Mouse (Mus musculus): Measurements from ENCODE around the gene Psmd5. TPM values are rescaled to one million over a fixed set of nuclear protein-coding genes. Genes with fewer than 3 reads are reported as not detected.
A peak's percentile ranks its signal among the peaks of the same experiment; 100 is the strongest.
"Not testable (repeated sequence)": the region's sequence is repeated elsewhere in the genome, so short reads cannot be mapped to it uniquely, and the experiment has no call there.

The Psmd5 gene
- polyA plus RNA-seq, 1 experiment from 2014 or later, result 95.6 TPM

GRCm38 (mm10) chr2:34835669-34836068 is 39.1 kb downstream of the Psmd5 start:
- no peaks in the 10 kb centered on the region for H3K36me3 ChIP-seq
- 84% methylated on average over 3 of the region's 3 CpGs for WGBS
- H3K9ac ChIP-seq, result no peak overlapping the region
- H3K4me2 ChIP-seq, result no peak overlapping the region
- ATAC-seq (ENCODE audit: low FRiP score), result no peak
- H3K4me3 ChIP-seq, result no peak overlapping the region
- H3K9me3 ChIP-seq, result no peaks in the 10 kb centered on the region
- no peaks in the 10 kb centered on the region for H3K27me3 ChIP-seq
- H3K27ac ChIP-seq, result no peak overlapping the region
- H3K4me1 ChIP-seq (replicated peaks), result no peaks in the 10 kb centered on the region

DNA sequence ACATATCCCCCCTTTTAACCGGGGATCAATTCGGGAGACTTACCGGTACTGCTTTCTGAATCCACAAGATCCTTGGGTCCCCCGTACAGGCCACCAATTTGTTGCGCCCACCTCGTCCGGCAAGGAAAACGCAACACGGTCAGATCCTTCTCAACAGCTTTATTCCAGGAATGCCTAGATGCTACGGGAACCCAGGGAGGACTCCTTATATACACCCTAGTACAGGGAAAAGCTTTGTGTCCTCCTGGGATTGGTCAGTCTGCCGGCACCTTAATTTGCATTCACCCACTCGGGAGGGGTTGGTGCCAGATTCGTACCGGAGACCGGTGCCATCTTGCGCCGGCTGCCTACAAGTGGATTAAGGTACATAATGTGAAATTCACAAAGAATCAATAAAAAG is 41.1 kb downstream of the Psmd5 start:
- no peak overlapping the region for H3K9ac ChIP-seq
- H3K27ac ChIP-seq, result no peak overlapping the region
- 0 out of 2 replicates have a peak, but pooled peaks cover 4% of the 10 kb centered on the region for H3K9me3 ChIP-seq
- WGBS, result 85% methylated on average over 17 of the region's 17 CpGs
- H3K4me3 ChIP-seq, result no peak overlapping the region
- no peaks in the 10 kb centered on the region for H3K36me3 ChIP-seq
- no peaks in the 10 kb centered on the region for H3K4me1 ChIP-seq (replicated peaks)
- no peak overlapping the region for H3K4me2 ChIP-seq
- ATAC-seq (ENCODE audit: low FRiP score), result no peak
- no peaks in the 10 kb centered on the region for H3K27me3 ChIP-seq

- not testable (repeated sequence) for H3K9ac ChIP-seq; H3K27me3 ChIP-seq; H3K4me3 ChIP-seq; H3K4me2 ChIP-seq; ATAC-seq (ENCODE audit: low FRiP score); H3K9me3 ChIP-seq; H3K4me1 ChIP-seq (replicated peaks); H3K36me3 ChIP-seq; H3K27ac ChIP-seq
- WGBS, result 69% methylated on average over 11 of the region's 11 CpGs
Observed at GRCm38 (mm10) chr2:34832766-34833457, 41.9 kb downstream of the Psmd5 start, which contains the start of gene Gm34653. Gene Gm34653, plus strand, starts transcription at chr2:34833007.

GRCm38 (mm10) chr2:34830066-34830465 is 44.7 kb downstream of the Psmd5 start:
- H3K4me2 ChIP-seq; H3K36me3 ChIP-seq; H3K4me1 ChIP-seq (replicated peaks); H3K27me3 ChIP-seq; H3K9ac ChIP-seq; H3K27ac ChIP-seq; H3K4me3 ChIP-seq; ATAC-seq (ENCODE audit: low FRiP score); H3K9me3 ChIP-seq: not testable (repeated sequence)
- WGBS, result 93% methylated on average over 17 of the region's 17 CpGs

DNA sequence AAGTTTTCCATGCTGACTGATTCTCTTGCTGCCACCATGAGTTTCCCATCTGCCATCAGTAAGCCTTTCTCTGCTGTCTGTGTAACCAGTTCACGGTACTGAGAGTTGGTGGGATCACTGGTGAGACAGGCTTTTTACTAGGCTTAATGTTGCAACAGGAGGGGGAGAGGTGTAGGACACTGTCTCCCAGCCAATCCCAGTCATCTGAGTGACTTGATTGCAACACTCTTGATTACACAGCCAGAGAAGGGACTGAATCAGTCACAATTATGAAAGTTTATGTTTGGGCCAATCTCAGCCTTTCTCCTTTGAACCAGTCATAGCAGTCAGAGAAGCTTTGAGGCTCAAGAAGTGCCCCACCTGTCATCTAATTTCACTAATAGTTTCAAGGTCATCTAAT is 46.7 kb downstream of the Psmd5 start:
- Histone ChIP-seq H3K4me1 (replicated peaks) (peaks cover 24% of the 10 kb centered on the region), H3K9ac (no peak overlapping the region), H3K36me3 (no peaks in the 10 kb centered on the region), H3K27me3 (peaks cover 8% of the 10 kb centered on the region; the same call in 1 of the 2 replicates), H3K4me2 (no peak overlapping the region), H3K27ac (no peak overlapping the region), H3K9me3 (0 out of 2 replicates have a peak, but pooled peaks cover 4% of the 10 kb centered on the region), H3K4me3 (no peak overlapping the region)
- no peak for ATAC-seq (ENCODE audit: low FRiP score)
- 90% methylated on average over 1 of the region's 1 CpGs for WGBS

- Histone ChIP-seq H3K27ac (no peak overlapping the region), H3K4me2 (no peak overlapping the region), H3K27me3 (peaks cover 8% of the 10 kb centered on the region; the same call in 1 of the 2 replicates), H3K36me3 (peaks cover 2% of the 10 kb centered on the region), H3K9me3 (0 out of 2 replicates have a peak, but pooled peaks cover 4% of the 10 kb centered on the region), H3K4me1 (replicated peaks) (peaks cover 24% of the 10 kb centered on the region), H3K9ac (no peak overlapping the region), H3K4me3 (no peak overlapping the region)
- no peak for ATAC-seq (ENCODE audit: low FRiP score)
- WGBS, result 93% methylated on average over 4 of the region's 4 CpGs
Observed at GRCm38 (mm10) chr2:34827591-34827990, 47.2 kb downstream of the Psmd5 start.

- Histone ChIP-seq H3K9ac (peak overlapping the region; percentile 97), H3K4me2 (peak overlapping the region; percentile 81), H3K4me3 (peak overlapping the region; percentile 97), H3K4me1 (replicated peaks) (peaks cover 24% of the 10 kb centered on the region), H3K36me3 (peaks cover 8% of the 10 kb centered on the region), H3K27me3 (peaks cover 8% of the 10 kb centered on the region; the same call in 1 of the 2 replicates), H3K27ac (peak overlapping the region; percentile 91), H3K9me3 (0 out of 2 replicates have a peak, but pooled peaks cover 4% of the 10 kb centered on the region)
- ATAC-seq (ENCODE audit: low FRiP score), result 0 out of 2 replicates have a peak, but pooled peaks have one; percentile 11
- WGBS, result 36% methylated on average over 20 of the region's 21 CpGs
Observed at GRCm38 (mm10) chr2:34826460-34827231, 48.1 kb downstream of the Psmd5 start.

DNA sequence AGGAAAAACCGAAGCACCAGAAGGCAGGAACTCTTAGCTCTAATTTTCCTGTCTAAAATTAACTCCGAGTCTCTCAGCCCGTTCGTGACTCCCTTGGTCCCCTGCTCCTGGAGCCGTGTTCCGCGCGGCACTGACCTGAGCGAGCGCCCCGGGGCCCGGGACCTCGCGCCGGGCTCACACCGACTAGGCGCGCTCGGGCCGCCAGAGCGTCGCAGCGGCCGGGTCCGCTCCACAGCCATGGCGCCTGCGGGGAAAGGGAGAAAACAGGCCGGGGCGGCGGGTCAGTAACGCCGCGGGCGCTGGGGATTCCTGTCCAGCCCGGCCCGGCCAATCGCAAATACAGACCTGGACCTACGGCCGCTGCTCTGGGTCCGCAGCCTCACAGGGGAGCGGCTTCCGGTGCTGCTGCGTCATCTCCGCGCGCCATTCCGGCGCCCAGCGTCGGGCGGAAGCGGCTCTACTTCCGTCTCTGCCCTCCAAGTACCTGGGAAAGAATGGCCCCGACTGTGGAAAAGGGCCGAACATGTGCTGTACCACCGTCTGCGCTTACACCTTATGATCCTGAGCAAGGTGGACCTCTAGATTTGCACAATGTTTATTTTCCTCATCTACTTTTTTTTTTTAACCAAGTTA is 48.8 kb downstream of the Psmd5 start, which contains the start of gene Fbxw2:
TSS of gene Fbxw2 (minus strand) at position 485 of the 633 bp plus-strand sequence.
- ATAC-seq (ENCODE audit: low FRiP score), result peak; percentile 97

GRCm38 (mm10) chr2:34818492-34818891 is 56.3 kb downstream of the Psmd5 start:
- H3K4me2 ChIP-seq, result no peak overlapping the region
- H3K4me1 ChIP-seq (replicated peaks), result 0 out of 2 replicates have a peak, but pooled peaks cover under 1% of the 10 kb centered on the region
- no peak overlapping the region for H3K9ac ChIP-seq
- no peak overlapping the region for H3K27ac ChIP-seq
- no peaks in the 10 kb centered on the region for H3K9me3 ChIP-seq
- peaks cover 57% of the 10 kb centered on the region for H3K36me3 ChIP-seq
- WGBS, result 91% methylated on average over 2 of the region's 2 CpGs
- no peak for ATAC-seq (ENCODE audit: low FRiP score)
- no peak overlapping the region for H3K4me3 ChIP-seq
- H3K27me3 ChIP-seq, result no peaks in the 10 kb centered on the region

More for the DNA sequence above, 48.8 kb downstream of the Psmd5 start, which contains the start of gene Fbxw2:
- H3K4me2 ChIP-seq, result peak within 1 kb of the TSS; percentile 81
- H3K27me3 ChIP-seq, result peaks cover 8% of the 10 kb centered on the region; the same call in 1 of the 2 replicates
- under 1% methylated on average over 47 of the region's 57 CpGs for WGBS
- H3K9me3 ChIP-seq, result 0 out of 2 replicates have a peak, but pooled peaks cover 4% of the 10 kb centered on the region
- peak within 1 kb of the TSS; percentile 91 for H3K27ac ChIP-seq
- H3K4me1 ChIP-seq (replicated peaks), result peaks cover 24% of the 10 kb centered on the region
- H3K9ac ChIP-seq, result peak within 1 kb of the TSS; percentile 97
- peaks cover 13% of the 10 kb centered on the region for H3K36me3 ChIP-seq
- H3K4me3 ChIP-seq, result peak within 1 kb of the TSS; percentile 97

- not testable (repeated sequence) for H3K9me3 ChIP-seq; ATAC-seq (ENCODE audit: low FRiP score); H3K4me3 ChIP-seq; H3K27ac ChIP-seq; H3K4me1 ChIP-seq (replicated peaks); H3K4me2 ChIP-seq; H3K27me3 ChIP-seq; H3K9ac ChIP-seq
- 100% methylated on average over 2 of the region's 2 CpGs for WGBS
- H3K36me3 ChIP-seq, result peaks cover 65% of the 10 kb centered on the region
Observed at GRCm38 (mm10) chr2:34815893-34816292, 58.9 kb downstream of the Psmd5 start.

- no peak for ATAC-seq (ENCODE audit: low FRiP score)
- peaks cover 67% of the 10 kb centered on the region for H3K36me3 ChIP-seq
- 91% methylated on average over 7 of the region's 7 CpGs for WGBS
Observed at GRCm38 (mm10) chr2:34812706-34813105, 62.1 kb downstream of the Psmd5 start.

DNA sequence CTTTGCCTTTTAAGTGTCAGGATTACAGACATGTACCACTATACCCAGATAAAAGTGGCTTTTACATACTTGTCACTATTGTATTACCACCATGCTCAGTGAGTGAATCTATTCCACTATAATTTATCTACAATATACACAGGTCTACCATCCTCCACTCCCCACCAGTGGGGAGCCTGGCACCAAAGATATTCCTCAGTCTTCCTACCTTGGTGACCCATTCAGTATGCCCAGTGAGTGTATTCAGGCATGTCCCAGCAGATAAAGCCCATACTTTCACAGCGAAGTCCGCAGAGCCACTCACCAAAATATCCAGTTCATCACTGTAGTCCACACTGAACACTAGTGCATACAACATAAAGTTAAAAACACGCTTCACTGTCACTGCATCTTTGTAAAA is 64.0 kb downstream of the Psmd5 start:
- Histone ChIP-seq H3K4me2 (no peak overlapping the region), H3K27me3 (no peaks in the 10 kb centered on the region), H3K9me3 (no peaks in the 10 kb centered on the region), H3K27ac (no peak overlapping the region), H3K4me1 (replicated peaks) (no peaks in the 10 kb centered on the region), H3K4me3 (no peak overlapping the region), H3K9ac (no peak overlapping the region), H3K36me3 (peaks cover 55% of the 10 kb centered on the region)
- WGBS, result 95% methylated on average over 3 of the region's 3 CpGs
- no peak for ATAC-seq (ENCODE audit: low FRiP score)

More at GRCm38 (mm10) chr2:34812706-34813105, 62.1 kb downstream of the Psmd5 start:
- H3K9ac ChIP-seq, result no peak overlapping the region
- H3K4me2 ChIP-seq, result no peak overlapping the region
- no peaks in the 10 kb centered on the region for H3K4me1 ChIP-seq (replicated peaks)
- no peak overlapping the region for H3K4me3 ChIP-seq
- H3K27ac ChIP-seq, result no peak overlapping the region
- no peaks in the 10 kb centered on the region for H3K27me3 ChIP-seq
- H3K9me3 ChIP-seq, result no peaks in the 10 kb centered on the region
